8 mouse cellular contexts compared by ENCODE assay signal in genomic region chr7:29171562-29172097, GRCm38 (mm10). TPM values are rescaled to one million over a fixed set of nuclear protein-coding genes. Genes with fewer than 3 reads are reported as not detected.
DNase-seq lines count a peak whose midpoint lies in the region; ATAC-seq and TF ChIP-seq lines count a peak whose summit lies in the region.

No protein-coding gene starts in this region.

- TF ChIP-seq EP300 in CH12.LX (IDR thresholded peaks at IDR 0.05; ENCODE audit: low read length), result no peak

- TF ChIP-seq CTCF in gastrocnemius, adult 2 months (IDR thresholded peaks at IDR 0.05), result no peak
- no peak for TF ChIP-seq CTCF in CH12.LX (conservative IDR thresholded peaks at IDR 0.05 in 1 of 2, IDR thresholded peaks at IDR 0.05 in 1 of 2; ENCODE audit: low read depth in 2 of 2, low read length in 2 of 2)
- TF ChIP-seq CTCF in layer of hippocampus, adult 2 months (conservative IDR thresholded peaks at IDR 0.05), result no peak

- peaks cover 12 to 31% of the 10 kb centered on the region in 2 experiments for H3K4me1 ChIP-seq in CH12.LX (ENCODE audit: control insufficient read depth in 1 of 2, insufficient read depth in 2 of 2)
- H3K4me1 ChIP-seq in midbrain, embryonic 12.5 days, result peaks cover 50% of the 10 kb centered on the region

- ATAC-seq in midbrain, embryonic 12.5 days (ENCODE audit: low FRiP score, low read depth), result no peak

- TF ChIP-seq RAD21 in CH12.LX (IDR thresholded peaks at IDR 0.05; ENCODE audit: low read depth, low read length), result no peak

- no peaks in the 10 kb centered on the region for H3K9me3 ChIP-seq in CH12.LX (replicated peaks; ENCODE audit: low read length)
- no peaks in the 10 kb centered on the region for H3K9me3 ChIP-seq in midbrain, embryonic 12.5 days

- H3K36me3 ChIP-seq in CH12.LX (replicated peaks in 1 of 2; ENCODE audit: control insufficient read depth in 1 of 2, insufficient read depth in 1 of 2, low read length in 1 of 2), result peaks cover 43 to 56% of the 10 kb centered on the region in 2 experiments
- peaks cover 34% of the 10 kb centered on the region for H3K36me3 ChIP-seq in midbrain, embryonic 12.5 days

- H3K79me2 ChIP-seq in CH12.LX (replicated peaks; ENCODE audit: control insufficient read depth, extremely low read depth, insufficient read depth, poor library complexity, severe bottlenecking), result peaks cover 2% of the 10 kb centered on the region; the same call in 1 of the 2 replicates

- dilution Hi-C loops in CH12.LX (cut with MboI; ENCODE audit: extremely low pct_ligation_motif_present, extremely low pct_unique_long_range_greater_than_20kb, low sequenced_read_pairs), result no loop called here

- in situ Hi-C loops in CH12.LX (cut with MboI; ENCODE audit: low pct_ligation_motif_present, low pct_unique_long_range_greater_than_20kb, low sequenced_read_pairs), result no loop called here

- intact Hi-C loops in gastrocnemius, adult 2 months (cut with DNase I), result loop anchor here (5.0 to 10.0 kb wide), 2 partner anchors 407 to 1679 kb away; partner anchors contain the start of genes Nfkbib and Sirt2
- intact Hi-C loops in gastrocnemius, postnatal 14 days (cut with DNase I; ENCODE audit: low total_unique reads), result no loop called here

- WGBS in midbrain, embryonic 12.5 days, result 6% methylated on average over 34 of the region's 34 CpGs

- no peak overlapping the region for H3K9ac ChIP-seq in CH12.LX (ENCODE audit: insufficient read depth, low read depth)
- H3K9ac ChIP-seq in midbrain, embryonic 12.5 days (replicated peaks), result peak overlapping the region; percentile 46; the same call in 1 of the 2 replicates

- peak overlapping the region; percentile 12; the same call in 1 of the 2 replicates for H3K27ac ChIP-seq in gastrocnemius, adult 2 months
- H3K27ac ChIP-seq in CH12.LX (ENCODE audit: insufficient read depth, low read depth), result no peak overlapping the region
- no peak overlapping the region for H3K27ac ChIP-seq in midbrain, embryonic 12.5 days (replicated peaks)
- H3K27ac ChIP-seq in layer of hippocampus, adult 2 months, result no peak overlapping the region

- peak overlapping the region; percentile 89 for H3K4me3 ChIP-seq in gastrocnemius, adult 2 months
- H3K4me3 ChIP-seq in CH12.LX (replicated peaks in 1 of 3; ENCODE audit: low read depth in 2 of 3, low read length in 2 of 3, poor library complexity in 1 of 3), result peak overlapping the region in 1 of 3 experiments; percentile 85
- peak overlapping the region; percentile 72 for H3K4me3 ChIP-seq in midbrain, embryonic 12.5 days
- no peak overlapping the region for H3K4me3 ChIP-seq in layer of hippocampus, adult 2 months

- TF ChIP-seq POLR2A in CH12.LX (IDR thresholded peaks at IDR 0.05; ENCODE audit: low read depth, low read length), result no peak

- peak overlapping the region; percentile 84 for H3K4me2 ChIP-seq in CH12.LX (ENCODE audit: insufficient read depth, low read depth, poor library complexity, severe bottlenecking)
- peak overlapping the region; percentile 77 for H3K4me2 ChIP-seq in midbrain, embryonic 12.5 days (replicated peaks)

- DNase-seq in gastrocnemius, adult 2 months, result peak; percentile 51
- no peak for DNase-seq in gastrocnemius, postnatal 14 days
- DNase-seq in CH12.LX (ENCODE audit: extremely low read depth), result no peak
- DNase-seq in heart, postnatal 4 days, result peak; percentile 23
- no peak for DNase-seq in layer of hippocampus, postnatal 25 days (ENCODE audit: extremely low spot score in 1 of 2, low spot score in 1 of 2)
- DNase-seq in frontal cortex, adult 2 months (ENCODE audit: extremely low spot score in 1 of 2, low spot score in 1 of 2), result no peak
- no peak for DNase-seq in layer of hippocampus, adult 2 months (ENCODE audit: low spot score in 2 of 2)

- no peaks in the 10 kb centered on the region for H3K27me3 ChIP-seq in CH12.LX (replicated peaks)
- H3K27me3 ChIP-seq in midbrain, embryonic 12.5 days, result peaks cover 69% of the 10 kb centered on the region

TF ChIP-seq in CH12.LX, 34 proteins besides CTCF, POLR2A, EP300 and RAD21:
- no peak for TF ChIP-seq TCF12 (IDR thresholded peaks at IDR 0.05; ENCODE audit: low read depth, low read length)
- TF ChIP-seq CHD2 (IDR thresholded peaks at IDR 0.05; ENCODE audit: low read length), result no peak
- no peak for TF ChIP-seq USF1 (IDR thresholded peaks at IDR 0.05; ENCODE audit: low read depth, low read length)
- TF ChIP-seq MAZ (IDR thresholded peaks at IDR 0.05; ENCODE audit: low read depth, low read length), result no peak
- no peak for TF ChIP-seq HCFC1 (IDR thresholded peaks at IDR 0.05; ENCODE audit: low read depth, low read length)
- no peak for TF ChIP-seq MAX (IDR thresholded peaks at IDR 0.05; ENCODE audit: low read length)
- no peak for TF ChIP-seq MAFK (IDR thresholded peaks at IDR 0.05; ENCODE audit: insufficient replicate concordance, low read length)
- no peak for TF ChIP-seq NRF1 (IDR thresholded peaks at IDR 0.05; ENCODE audit: low read depth, low read length)
- no peak for TF ChIP-seq CHD1 (IDR thresholded peaks at IDR 0.05; ENCODE audit: low read depth, low read length)
- no peak for TF ChIP-seq ZNF384 (IDR thresholded peaks at IDR 0.05; ENCODE audit: low read depth, low read length)
- no peak for TF ChIP-seq IRF4 (IDR thresholded peaks at IDR 0.05; ENCODE audit: low read depth, low read length)
- no peak for TF ChIP-seq ZC3H11A (IDR thresholded peaks at IDR 0.05; ENCODE audit: low read depth, low read length)
- TF ChIP-seq ZMIZ1 (IDR thresholded peaks at IDR 0.05; ENCODE audit: low read depth, low read length), result no peak
- TF ChIP-seq TBP (conservative IDR thresholded peaks at IDR 0.05; ENCODE audit: low read depth, low read length), result no peak
- TF ChIP-seq JUND (conservative IDR thresholded peaks at IDR 0.05; ENCODE audit: low read depth, low read length), result no peak
- no peak for TF ChIP-seq MEF2A (IDR thresholded peaks at IDR 0.05; ENCODE audit: borderline replicate concordance, low read depth, low read length)
- TF ChIP-seq ELF1 (IDR thresholded peaks at IDR 0.05; ENCODE audit: low read depth, low read length), result no peak
TF ChIP-seq in CH12.LX: peak in this region for 0.

RNA-seq across cellular contexts. Expression of gene Spred3, which starts 1.4 kb away (rescaled TPM):
- total RNA-seq in gastrocnemius, adult 2 months (2021), result 1 to 10 TPM; 1.0 to 1.6 TPM
- total RNA-seq in gastrocnemius, postnatal 14 days (2021), result 1 to 10 TPM in 1 of 2 experiments, under 1 TPM in 1; 0.78 to 1.8 TPM
- total RNA-seq in CH12.LX (2012; rRNA removed) (2.2 and 3.3 TPM in 2 replicates), CH12.LX (2014; rRNA removed) (1.2 and 1.6 TPM in 2 replicates)
- 6.0 and 6.6 TPM in 2 replicates for polyA plus RNA-seq in CH12.LX (2012; ENCODE audit: insufficient read length, low read depth)
- total RNA-seq in heart, postnatal 4 days (2021), result 1 to 10 TPM; 2.2 to 2.5 TPM
- 6.1 and 6.8 TPM in 2 replicates for polyA plus RNA-seq in midbrain, embryonic 12.5 days (2016; fragmentation: Nextera tagmentation; extraction: Ambion mirVana)
- total RNA-seq in layer of hippocampus, postnatal 25 days (2021), result 10 to 100 TPM; 38.8 to 55.5 TPM
- 35.5 and 38.0 TPM in 2 replicates for polyA plus RNA-seq in frontal cortex, adult 2 months (2012; rRNA removed)
- total RNA-seq in layer of hippocampus, adult 2 months (2021), result 10 to 100 TPM; 46.9 to 48.1 TPM

RNA-seq across cellular contexts. Expression of gene Ggn, which starts 1.6 kb away (rescaled TPM):
- total RNA-seq in gastrocnemius, adult 2 months (2021), result under 1 TPM; 0.14 to 0.20 TPM
- total RNA-seq in gastrocnemius, postnatal 14 days (2021), result under 1 TPM; 0.35 to 0.38 TPM
- 0.30 and 0.38 TPM in 2 replicates for total RNA-seq in CH12.LX (2012; rRNA removed)
- 0.13 TPM in 1 of 2 replicates, not detected in the other for total RNA-seq in CH12.LX (2014; rRNA removed)
- 1.0 and 1.5 TPM in 2 replicates for polyA plus RNA-seq in CH12.LX (2012; ENCODE audit: insufficient read length, low read depth)
- under 1 TPM; 0.24 to 0.54 TPM for total RNA-seq in heart, postnatal 4 days (2021)
- 0.78 and 0.85 TPM in 2 replicates for polyA plus RNA-seq in midbrain, embryonic 12.5 days (2016; fragmentation: Nextera tagmentation; extraction: Ambion mirVana)
- total RNA-seq in layer of hippocampus, postnatal 25 days (2021), result 1 to 10 TPM in 1 of 2 experiments, under 1 TPM in 1; 0.86 to 1.2 TPM
- 0.65 and 0.78 TPM in 2 replicates for polyA plus RNA-seq in frontal cortex, adult 2 months (2012; rRNA removed)
- total RNA-seq in layer of hippocampus, adult 2 months (2021), result under 1 TPM; 0.88 to 0.95 TPM

RNA-seq across cellular contexts. Expression of gene Psmd8, which starts 8.9 kb away (rescaled TPM):
- 100 to 1,000 TPM; 142 to 228 TPM for total RNA-seq in gastrocnemius, adult 2 months (2021)
- 100 to 1,000 TPM; 171 to 188 TPM for total RNA-seq in gastrocnemius, postnatal 14 days (2021)
- total RNA-seq in CH12.LX (2012; rRNA removed) (321 and 335 TPM in 2 replicates), CH12.LX (2014; rRNA removed) (455 and 479 TPM in 2 replicates)
- 308 and 348 TPM in 2 replicates for polyA plus RNA-seq in CH12.LX (2012; ENCODE audit: insufficient read length, low read depth)
- total RNA-seq in heart, postnatal 4 days (2021), result 100 to 1,000 TPM; 184 to 188 TPM
- polyA plus RNA-seq in midbrain, embryonic 12.5 days (2016; fragmentation: Nextera tagmentation; extraction: Ambion mirVana), result 291 and 305 TPM in 2 replicates
- 100 to 1,000 TPM; 136 to 143 TPM for total RNA-seq in layer of hippocampus, postnatal 25 days (2021)
- 197 and 217 TPM in 2 replicates for polyA plus RNA-seq in frontal cortex, adult 2 months (2012; rRNA removed)
- 100 to 1,000 TPM; 131 to 133 TPM for total RNA-seq in layer of hippocampus, adult 2 months (2021)

RNA-seq across cellular contexts. Expression of gene Fam98c, which starts 15.6 kb away (rescaled TPM):
- 10 to 100 TPM; 10.2 to 11.5 TPM for total RNA-seq in gastrocnemius, adult 2 months (2021)
- 10 to 100 TPM; 12.3 to 13.0 TPM for total RNA-seq in gastrocnemius, postnatal 14 days (2021)
- total RNA-seq in CH12.LX (2012; rRNA removed) (13.8 and 14.5 TPM in 2 replicates), CH12.LX (2014; rRNA removed) (13.0 and 14.1 TPM in 2 replicates)
- polyA plus RNA-seq in CH12.LX (2012; ENCODE audit: insufficient read length, low read depth), result 15.2 and 17.9 TPM in 2 replicates
- total RNA-seq in heart, postnatal 4 days (2021), result 10 to 100 TPM; 13.6 to 14.6 TPM
- 17.4 and 20.4 TPM in 2 replicates for polyA plus RNA-seq in midbrain, embryonic 12.5 days (2016; fragmentation: Nextera tagmentation; extraction: Ambion mirVana)
- total RNA-seq in layer of hippocampus, postnatal 25 days (2021), result 10 to 100 TPM; 28.9 to 30.8 TPM
- 56.8 and 65.5 TPM in 2 replicates for polyA plus RNA-seq in frontal cortex, adult 2 months (2012; rRNA removed)
- 10 to 100 TPM; 28.1 to 29.3 TPM for total RNA-seq in layer of hippocampus, adult 2 months (2021)

RNA-seq across cellular contexts. Expression of gene Rasgrp4, which starts 37.0 kb away (rescaled TPM):
- under 1 TPM; 0.61 to 0.84 TPM for total RNA-seq in gastrocnemius, adult 2 months (2021)
- total RNA-seq in gastrocnemius, postnatal 14 days (2021), result under 1 TPM; 0.73 to 0.82 TPM
- 0.88 and 1.4 TPM in 2 replicates for total RNA-seq in CH12.LX (2012; rRNA removed)
- 0.26 and 0.58 TPM in 2 replicates for total RNA-seq in CH12.LX (2014; rRNA removed)
- 2.9 and 3.2 TPM in 2 replicates for polyA plus RNA-seq in CH12.LX (2012; ENCODE audit: insufficient read length, low read depth)
- total RNA-seq in heart, postnatal 4 days (2021), result under 1 TPM; 0.79 to 0.86 TPM
- 0.63 and 0.71 TPM in 2 replicates for polyA plus RNA-seq in midbrain, embryonic 12.5 days (2016; fragmentation: Nextera tagmentation; extraction: Ambion mirVana)
- under 1 TPM; 0.66 to 0.80 TPM for total RNA-seq in layer of hippocampus, postnatal 25 days (2021)
- 2.5 and 2.6 TPM in 2 replicates for polyA plus RNA-seq in frontal cortex, adult 2 months (2012; rRNA removed)
- under 1 TPM; 0.91 to 0.97 TPM for total RNA-seq in layer of hippocampus, adult 2 months (2021)

Comparison
In these comparisons a context has a peak if more than half of its experiments do, and no peak if none do; other contexts are left out.
1. DNase-seq: peak in gastrocnemius, adult 2 months (single experiment) and heart, postnatal 4 days (single experiment); none in gastrocnemius, postnatal 14 days (single experiment), CH12.LX (single experiment), layer of hippocampus, postnatal 25 days (0 of 2), frontal cortex, adult 2 months (0 of 2) and layer of hippocampus, adult 2 months (0 of 2).
2. RNA of gene Spred3, which starts 1.4 kb away (total RNA-seq): 38.8 to 55.5 TPM in layer of hippocampus, postnatal 25 days and 46.9 to 48.1 TPM in layer of hippocampus, adult 2 months; 1.2 to 3.3 TPM in CH12.LX, 2.2 to 2.5 TPM in heart, postnatal 4 days, 0.78 to 1.8 TPM in gastrocnemius, postnatal 14 days and 1.0 to 1.6 TPM in gastrocnemius, adult 2 months; every median in the first group is over 4 times any median in the second.